Mouse (Mus musculus) right cerebral cortex, adult 2 months (tissue): ENCODE results near the gene Ccdc169.

Source experiments
- DNase-seq, 2 experiments: peaks; one replicate each; pipeline ENCODE4 v3.0.0; 2021 to 2022; ENCODE audit warnings: low spot score in 2 of 2

Gene Ccdc169

DNA sequence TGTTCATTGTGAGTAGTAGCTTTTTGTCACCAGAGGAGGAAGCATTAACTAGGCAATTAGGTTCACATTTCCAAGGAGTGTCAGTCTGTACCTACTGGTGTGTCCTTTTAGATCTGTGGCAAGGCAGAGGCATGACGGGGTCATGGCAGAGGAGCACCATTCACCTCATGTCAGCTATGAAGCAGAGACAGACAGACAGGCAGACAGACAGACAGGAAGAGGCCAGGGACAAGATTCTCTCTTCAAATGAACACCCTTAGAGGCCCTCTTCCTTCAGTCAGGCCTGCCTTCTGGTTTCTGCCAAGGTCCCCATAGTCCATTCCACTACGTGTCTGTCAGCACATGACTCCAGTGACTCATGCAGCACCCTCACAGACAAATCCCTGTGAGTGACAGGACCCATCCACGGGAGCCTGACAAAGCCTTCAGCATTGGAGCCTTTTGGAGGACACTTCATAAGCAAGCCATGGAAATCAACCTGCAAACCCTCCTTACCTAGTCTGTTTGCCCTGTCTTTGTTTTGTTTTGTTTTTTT lies 14.7 kb upstream of the Ccdc169 start:
- DNase-seq, result no peak

DNA sequence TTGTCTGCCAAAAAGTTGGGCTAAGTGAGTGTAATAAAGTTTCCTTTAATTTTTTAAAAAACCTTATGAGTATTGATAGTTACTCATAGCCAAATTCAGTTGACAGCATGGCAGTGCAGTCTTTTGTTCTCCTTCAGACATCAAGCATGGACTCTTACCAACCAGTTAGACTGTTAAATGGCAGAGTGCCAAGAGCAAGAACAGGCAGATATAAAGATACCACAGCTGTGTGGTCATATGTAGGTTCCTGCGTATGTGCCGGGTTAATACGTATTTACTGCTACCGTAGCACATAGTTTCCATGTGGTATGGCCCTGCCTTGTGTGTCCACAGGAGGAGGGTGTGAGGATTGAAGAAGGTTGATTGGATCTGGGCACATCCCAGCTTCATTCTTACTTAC lies 14.1 kb upstream of the Ccdc169 start:
- no peak for DNase-seq

GRCm38 (mm10) chr3:55129181-55129692 lies 7.9 kb upstream of the Ccdc169 start:
- DNase-seq, result no peak

DNA sequence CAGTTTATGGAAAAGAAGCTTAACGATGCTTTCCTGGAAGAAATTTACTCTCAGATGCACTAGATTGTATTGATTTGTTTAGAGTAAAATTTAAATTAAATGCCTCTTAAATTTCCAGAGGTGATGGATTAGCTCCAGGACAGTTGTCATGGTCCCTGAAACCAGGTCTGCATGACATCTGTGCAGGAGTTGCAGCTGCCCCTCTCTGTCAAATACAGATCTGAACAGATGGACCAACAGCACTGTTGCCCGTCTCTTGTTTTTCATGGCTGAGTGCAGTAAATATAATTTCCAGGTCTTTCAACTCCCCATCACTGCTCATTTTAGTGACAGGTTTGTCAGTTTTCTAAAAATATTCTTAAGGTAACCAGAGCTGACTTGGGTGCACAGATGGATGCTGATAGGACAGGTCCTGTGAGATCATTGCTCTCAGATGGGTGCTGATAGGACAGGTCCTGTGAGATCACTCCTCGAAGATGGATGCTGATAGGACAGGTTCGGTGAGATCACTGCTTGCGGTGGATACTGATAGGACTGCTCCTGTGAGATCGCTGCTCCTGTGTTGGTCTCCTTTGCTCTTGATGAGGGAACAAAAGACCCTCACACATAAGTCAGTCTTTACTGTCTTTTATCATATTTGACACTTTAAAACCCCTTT lies 5.4 kb upstream of the Ccdc169 start:
- no peak for DNase-seq

DNA sequence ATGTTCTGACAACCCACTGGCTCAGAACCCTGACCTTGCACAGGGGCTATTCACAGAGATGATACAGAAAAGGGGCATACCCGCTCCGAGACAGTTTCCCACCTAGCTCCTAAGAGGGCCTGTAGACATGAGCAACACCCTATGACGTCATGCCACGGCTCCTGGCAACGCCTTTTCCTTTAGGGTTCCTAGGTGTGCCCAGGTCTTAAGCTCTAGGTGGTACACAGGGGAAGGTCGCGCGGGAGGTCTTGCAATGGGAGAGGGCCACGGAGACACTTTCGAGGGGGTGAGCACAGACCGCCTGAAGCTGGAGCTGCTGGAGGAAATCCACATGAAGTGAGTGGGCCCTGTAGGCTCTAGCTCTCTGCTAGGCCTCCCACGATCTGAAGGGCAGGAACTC lies 2.7 kb downstream of the Ccdc169 start:
- no peak for DNase-seq

- DNase-seq, result no peak
Measured at GRCm38 (mm10) chr3:55141401-55141800, 4.3 kb downstream of the Ccdc169 start.

- DNase-seq, result no peak
Measured at GRCm38 (mm10) chr3:55144916-55145315, 7.8 kb downstream of the Ccdc169 start.

GRCm38 (mm10) chr3:55146441-55146840 lies 9.3 kb downstream of the Ccdc169 start:
- DNase-seq, result no peak

DNA sequence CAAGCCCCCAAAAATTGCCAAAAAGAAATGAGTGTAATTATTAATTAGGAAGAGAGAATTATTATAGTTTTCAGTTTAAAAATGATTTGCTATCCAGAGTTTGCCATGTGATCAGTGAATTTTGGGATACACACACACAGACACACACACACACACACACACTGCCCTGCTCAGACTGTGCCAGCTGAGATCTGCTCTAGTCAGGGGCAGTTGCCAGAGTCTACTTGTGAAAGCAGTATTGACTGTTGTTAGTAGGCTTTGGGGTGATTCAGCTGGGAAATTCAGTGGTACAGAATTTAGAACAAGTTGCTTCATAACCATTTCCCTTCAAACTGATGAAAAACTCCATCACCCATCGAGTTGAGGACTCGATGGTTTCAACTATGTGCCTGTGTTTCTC lies 10.0 kb downstream of the Ccdc169 start:
- DNase-seq, result no peak

DNA sequence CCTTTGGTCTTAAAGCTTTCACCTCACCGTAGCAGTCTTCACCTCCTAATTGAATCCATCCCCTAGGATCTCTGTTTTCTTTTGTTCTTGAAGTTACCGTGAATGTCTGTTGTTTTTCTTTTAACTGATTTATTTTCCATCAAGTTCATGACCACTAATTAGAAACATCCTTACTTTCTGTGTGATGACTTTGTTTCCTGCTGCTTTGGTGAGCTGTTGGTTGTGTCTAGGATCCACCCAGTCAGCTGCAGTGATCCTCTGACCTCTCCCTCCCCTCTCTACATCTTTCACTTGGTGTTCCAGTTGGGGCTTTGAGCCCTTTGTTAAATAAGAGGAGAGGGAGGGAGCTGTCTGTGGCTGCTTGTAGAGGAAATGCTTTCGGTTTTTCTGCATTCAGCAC lies 11.0 kb downstream of the Ccdc169 start:
- no peak for DNase-seq

DNA sequence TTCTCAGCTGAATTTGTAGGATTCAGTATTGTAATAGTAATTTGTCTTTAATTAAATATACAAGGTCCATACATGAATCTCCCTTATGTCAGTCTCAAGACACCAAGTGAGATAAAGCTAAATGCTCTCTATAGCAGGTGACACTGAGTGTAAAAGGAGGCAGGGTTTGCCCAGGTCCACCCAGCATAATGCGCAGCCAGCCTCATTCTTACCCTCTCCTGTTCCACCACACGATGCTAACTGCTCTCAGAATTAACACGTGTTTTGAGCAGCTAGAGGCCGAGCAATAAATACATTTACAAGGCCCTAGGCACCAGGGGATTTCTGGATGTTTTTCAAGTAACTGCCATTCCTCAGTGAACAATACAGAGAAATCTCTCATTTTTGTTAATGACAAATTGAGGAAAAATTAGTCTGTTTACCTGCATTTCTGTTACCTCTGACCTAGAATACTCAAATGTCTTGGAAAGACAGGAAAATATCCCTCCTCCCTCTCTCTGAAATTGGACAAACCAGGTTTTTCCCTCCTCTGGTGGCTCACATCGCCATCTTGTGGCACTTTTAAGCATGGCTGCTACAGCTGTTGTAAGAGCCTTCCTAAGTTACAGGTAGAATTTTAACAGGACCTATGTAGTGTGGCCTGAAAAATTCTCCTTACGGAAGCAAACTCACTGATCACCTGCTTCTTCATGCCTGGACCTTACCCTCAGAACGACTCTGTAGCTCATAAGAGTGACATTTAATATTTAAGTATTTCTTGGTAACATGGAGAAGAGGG lies 14.7 kb downstream of the Ccdc169 start:
- DNase-seq, result peak; percentile 78 to 79

- DNase-seq, result no peak
Measured at GRCm38 (mm10) chr3:55152673-55153334, 15.7 kb downstream of the Ccdc169 start.

DNA sequence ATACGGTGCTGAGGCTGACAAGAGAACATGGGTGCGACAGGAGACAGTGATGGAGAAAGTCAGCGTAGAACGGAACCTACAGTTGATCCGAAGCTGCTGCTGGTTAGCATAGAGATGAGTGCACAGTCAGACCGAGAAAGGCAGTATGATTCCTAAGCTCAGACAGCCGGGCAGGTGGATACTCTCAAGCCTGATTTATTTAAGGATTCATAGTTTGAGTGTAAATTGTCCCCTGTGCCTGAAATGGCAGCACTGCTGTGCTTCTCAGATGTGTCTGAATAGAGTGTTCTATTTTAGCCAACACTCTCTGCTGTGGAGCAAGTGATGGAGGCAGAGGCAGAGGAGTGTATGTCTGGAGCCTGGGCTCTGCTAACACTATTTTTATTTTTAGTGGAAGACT lies 17.0 kb downstream of the Ccdc169 start:
- DNase-seq, result peak; percentile 41 to 57

DNA sequence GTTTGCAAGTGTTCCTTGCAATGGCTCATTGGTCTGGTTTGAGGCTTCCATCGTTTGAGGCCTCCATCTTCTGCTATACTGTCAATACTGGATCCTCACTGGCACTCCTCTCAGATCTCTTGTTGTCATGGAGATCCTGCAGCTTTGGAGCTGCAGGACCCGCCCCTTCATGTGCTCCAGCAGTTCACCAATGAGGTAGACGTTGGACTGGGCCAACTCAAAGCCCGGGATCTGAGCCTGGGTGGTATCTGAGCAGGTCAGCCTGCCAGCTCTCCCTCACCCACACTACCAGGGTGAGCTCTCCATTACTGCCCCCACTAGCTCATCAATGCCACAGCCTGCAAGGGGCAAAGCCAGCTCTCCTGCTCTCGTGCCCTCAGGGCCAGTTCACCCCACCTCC lies 20.3 kb downstream of the Ccdc169 start:
- DNase-seq, result no peak

DNA sequence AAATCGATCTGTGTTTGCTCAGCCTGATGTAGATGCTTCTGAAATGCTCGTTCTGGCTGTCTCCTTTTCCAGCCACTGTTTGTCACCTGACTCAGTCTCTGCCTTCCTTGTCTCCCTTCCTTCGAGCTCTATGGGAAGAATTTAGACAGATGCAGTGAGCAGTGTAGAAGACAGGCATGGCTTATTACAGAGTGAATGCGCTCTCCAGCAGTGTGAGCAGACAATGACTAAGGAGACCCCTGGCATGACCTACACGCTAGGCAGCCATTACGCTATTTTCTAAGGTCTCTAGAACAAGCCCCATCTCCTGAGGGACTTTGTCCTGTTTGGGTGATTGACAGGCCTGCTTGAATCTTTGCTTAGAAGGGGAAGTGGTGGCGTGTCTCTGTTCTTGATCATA lies 24.0 kb downstream of the Ccdc169 start:
- no peak for DNase-seq

DNA sequence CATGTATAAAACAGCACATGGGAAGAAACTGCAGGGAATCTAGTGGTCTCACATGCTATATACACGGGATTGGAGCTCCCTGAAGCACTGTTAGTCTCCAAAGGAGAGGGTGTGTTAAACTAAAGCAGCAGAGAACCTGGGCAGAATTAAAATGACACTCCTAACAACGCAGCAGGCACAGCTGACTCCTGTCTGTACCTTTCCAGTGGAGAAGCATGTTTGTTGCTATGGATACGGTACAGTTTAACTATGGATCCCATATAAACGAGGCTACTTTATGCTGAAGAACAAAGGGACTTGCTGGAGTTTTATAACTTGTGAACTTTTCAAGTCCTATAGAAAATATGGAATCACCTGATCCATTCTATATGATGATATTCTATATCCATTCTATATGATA lies 26.4 kb downstream of the Ccdc169 start:
- no peak for DNase-seq

- no peak for DNase-seq
Measured at GRCm38 (mm10) chr3:55172478-55172877, 35.3 kb downstream of the Ccdc169 start.

GRCm38 (mm10) chr3:55177271-55177670 lies 40.1 kb downstream of the Ccdc169 start:
- DNase-seq, result no peak

GRCm38 (mm10) chr3:55181766-55182165 lies 44.6 kb downstream of the Ccdc169 start, which contains the start of gene Sohlh2:
TSS of gene Sohlh2 (plus strand) at chr3:55182028.
- DNase-seq, result no peak

DNA sequence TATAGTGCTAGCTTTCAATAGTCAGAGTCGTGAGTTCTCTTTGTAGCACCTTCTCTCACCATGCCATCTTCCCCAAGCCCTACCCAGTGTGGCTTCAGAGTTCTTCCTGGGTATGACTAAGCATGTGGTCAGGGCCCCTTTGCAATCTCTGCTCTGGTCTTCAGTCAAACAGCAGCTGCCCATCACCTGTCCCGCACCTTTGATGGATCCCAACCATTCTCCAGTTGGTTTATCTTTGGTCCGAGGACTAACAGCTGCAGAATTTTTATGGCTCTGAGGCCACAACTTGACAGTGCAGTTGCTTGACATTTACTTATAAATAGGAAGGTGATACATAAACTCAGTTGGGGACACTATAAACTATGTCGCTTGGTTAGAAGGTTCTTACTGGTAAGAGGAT lies 54.5 kb downstream of the Ccdc169 start:
- DNase-seq, result no peak

- DNase-seq, result no peak
Measured at GRCm38 (mm10) chr3:55193351-55193750, 56.2 kb downstream of the Ccdc169 start.

- DNase-seq, result no peak
Measured at GRCm38 (mm10) chr3:55194792-55195191, 57.7 kb downstream of the Ccdc169 start.
